Mouse (Mus musculus) testis, adult 10 weeks (tissue): ENCODE data around the gene Cphx2. TPM values are rescaled to one million over a fixed set of nuclear protein-coding genes. Genes with fewer than 3 reads are reported as not detected.

Source experiments
- polyA plus RNA-seq: library from polyadenylated mRNA; stranded (reverse); fragments of 350-450 nt; fragmentation: Illumina TruSeq; extraction: RNeasy Lipid Tissue Mini Kit (QIAGEN cat#74804); gene quantifications from one replicate; pipeline ENCODE4 v1.2.3, GENCODE M21; 2014; ENCODE audit warnings: low read depth, low replicate concordance

The Cphx2 gene
- polyA plus RNA-seq = not detected

DNA sequence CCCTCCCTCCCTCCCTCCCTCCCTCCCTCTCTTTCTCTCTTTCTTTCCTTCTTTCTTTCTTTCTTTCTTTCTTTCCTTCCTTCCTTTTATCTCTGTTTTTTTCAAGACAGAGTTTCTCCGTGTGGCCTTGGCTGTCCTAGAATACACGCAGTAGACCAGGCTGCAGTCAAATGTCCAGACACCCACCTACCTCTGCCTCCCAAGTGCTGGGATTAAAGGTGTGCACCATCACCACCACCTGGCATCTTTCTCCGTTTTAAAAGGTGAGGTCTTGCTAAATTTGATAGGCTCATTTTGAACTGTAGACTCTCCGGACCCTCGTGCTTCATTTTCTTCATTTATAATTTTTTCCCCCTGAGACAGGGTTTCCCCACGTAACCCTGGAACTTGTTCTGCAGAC is at the start of gene Cphx2:
Cphx2 (plus strand) TSS at position 301 of the 400 bp plus-strand sequence.

GRCm38 (mm10) chr14:26042611-26043010 is 38.7 kb upstream of the Cphx2 start, which contains the start of gene Gm9780:
Gene Gm9780 (minus strand): TSS chr14:26042711.

GRCm38 (mm10) chr14:26067325-26067633 is 14.0 kb upstream of the Cphx2 start, which contains the start of gene Tmem254c:
Gene Tmem254c (minus strand): TSS chr14:26067355.

DNA sequence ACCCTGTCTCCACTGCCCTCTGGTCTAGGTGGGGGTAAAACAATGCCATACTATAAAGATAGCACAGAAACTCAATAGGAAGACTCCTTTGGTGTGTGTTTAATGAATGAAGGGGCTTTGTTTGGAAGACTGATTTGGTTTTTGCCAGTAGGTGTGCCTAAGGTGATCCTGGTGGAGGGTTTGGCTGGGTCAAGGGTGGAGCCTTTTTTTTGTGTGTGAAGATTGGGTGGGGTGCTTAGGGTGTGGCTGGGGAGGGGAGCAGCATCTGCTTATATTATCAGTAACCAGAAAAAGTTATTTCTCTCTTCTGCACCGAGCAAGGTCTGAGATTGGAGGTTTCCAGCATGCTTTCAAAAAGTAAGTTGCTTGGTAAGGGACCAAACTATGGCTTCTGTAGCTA is 681 bp downstream of the Cphx2 start, which contains the start of gene Cphx3:
Cphx3 (plus strand) TSS at position 301 of the 400 bp plus-strand sequence.

GRCm38 (mm10) chr14:26118150-26118549 is 36.8 kb downstream of the Cphx2 start, which contains the start of gene Duxbl2:
Gene Duxbl2 (plus strand): TSS chr14:26118349.

Other genes starting within 250 kb of the Cphx2 start
- 7.0 TPM for gene Anxa11, start 239.4 kb upstream of the Cphx2 start, polyA plus RNA-seq
- not detected for gene Plac9a, start 178.4 kb upstream of the Cphx2 start, polyA plus RNA-seq
- gene Tmem254a, start 153.8 kb upstream of the Cphx2 start, polyA plus RNA-seq = 3.3 TPM
- gene Cphx1, start 143.2 kb upstream of the Cphx2 start, polyA plus RNA-seq = 0.21 TPM
- gene Duxbl1, start 102.9 kb upstream of the Cphx2 start, polyA plus RNA-seq = not detected
- 1.0 TPM for gene Gm9780, start 38.8 kb upstream of the Cphx2 start, polyA plus RNA-seq
- gene Tmem254c, start 14.2 kb upstream of the Cphx2 start, polyA plus RNA-seq = 2.5 TPM
- gene Cphx3, start 781 bp downstream of the Cphx2 start, polyA plus RNA-seq = not detected
- gene Duxbl2, start 36.8 kb downstream of the Cphx2 start, polyA plus RNA-seq = not detected
- gene Plac9b, start 101.0 kb downstream of the Cphx2 start, polyA plus RNA-seq = not detected
- 4.2 TPM for gene Tmem254b, start 125.5 kb downstream of the Cphx2 start, polyA plus RNA-seq
- gene Duxbl3, start 176.4 kb downstream of the Cphx2 start, polyA plus RNA-seq = 0.14 TPM